Mouse (Mus musculus): Measurements from ENCODE around the gene Ptprh. TPM values are rescaled to one million over a fixed set of nuclear protein-coding genes. Genes with fewer than 3 reads are reported as not detected.
A peak's percentile ranks its signal among the peaks of the same experiment; 100 is the strongest.
"Not testable (repeated sequence)": the region's sequence is repeated elsewhere in the genome, so short reads cannot be mapped to it uniquely, and the experiment has no call there.

The Ptprh gene
- total RNA-seq, 2 experiments from 2014 or later, result not detected

DNA sequence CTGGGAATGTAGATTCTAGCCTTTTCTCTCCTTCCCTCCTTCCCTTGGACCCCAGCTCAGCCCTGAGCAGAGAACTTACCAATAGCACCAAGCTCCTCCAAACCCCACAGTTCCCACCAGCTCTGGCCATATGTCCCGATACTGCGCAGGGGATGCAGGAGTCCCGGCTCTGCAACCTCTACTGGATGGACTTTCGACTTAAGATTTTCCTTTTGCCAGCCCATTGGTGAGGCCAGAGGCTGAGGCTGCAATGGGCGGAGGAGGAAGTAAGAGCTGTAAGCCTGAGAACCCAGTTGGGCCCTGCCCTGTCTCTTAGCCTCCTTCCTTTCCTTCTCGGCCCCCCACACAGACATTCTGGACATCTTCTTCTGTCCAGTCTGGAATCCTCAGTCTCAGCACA lies 872 bp downstream of the Ptprh start:
- no peak for DNase-seq

GRCm38 (mm10) chr7:4597046-4597445 lies 6.8 kb downstream of the Ptprh start:
- DNase-seq, result not testable (repeated sequence)

GRCm38 (mm10) chr7:4581481-4581880 lies 22.4 kb downstream of the Ptprh start:
- DNase-seq, result not testable (repeated sequence)

DNA sequence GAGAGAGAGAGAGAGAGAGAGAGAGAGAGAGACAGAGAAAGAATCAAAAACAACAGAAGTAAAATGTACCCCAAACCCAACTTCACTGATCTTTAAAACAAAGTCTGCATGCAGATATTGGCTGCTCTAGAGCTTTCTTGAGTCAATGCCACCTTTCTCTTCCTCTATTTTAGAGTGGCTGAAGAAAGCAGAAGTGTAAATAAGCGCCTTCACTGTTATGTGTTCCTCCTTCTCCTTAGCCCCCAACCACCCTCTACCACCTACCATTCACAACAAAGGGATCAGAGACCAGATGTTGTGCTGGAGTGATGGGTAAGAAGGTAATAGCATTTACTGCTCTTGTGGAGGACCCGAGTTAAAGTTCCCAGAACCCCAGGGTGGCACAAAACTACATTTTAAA lies 31.5 kb downstream of the Ptprh start:
- DNase-seq, result not testable (repeated sequence)

- no peak for DNase-seq
Measured at GRCm38 (mm10) chr7:4562660-4563059, 41.2 kb downstream of the Ptprh start.

DNA sequence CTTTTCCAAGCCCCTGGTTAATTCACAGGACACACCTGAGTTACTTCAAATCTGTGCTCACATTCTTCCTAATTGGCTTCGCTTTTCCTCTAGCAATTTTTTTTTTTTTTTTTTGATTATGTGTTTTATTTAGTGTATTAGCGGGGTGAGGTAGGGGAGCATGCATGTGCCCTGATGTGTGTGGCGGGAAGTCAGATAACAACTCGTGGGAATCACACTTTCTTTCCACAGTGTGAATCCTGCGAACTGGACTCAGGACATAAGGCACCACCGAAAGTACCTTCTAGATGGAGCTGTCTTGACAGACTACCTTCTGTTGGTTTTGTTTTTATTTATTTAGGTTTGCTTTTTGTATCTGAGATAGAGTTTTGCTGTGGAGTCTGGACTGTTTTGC lies 46.7 kb downstream of the Ptprh start:
- DNase-seq, result no peak

- DNase-seq, result peak; percentile 78
Measured at GRCm38 (mm10) chr7:4556256-4557166, 47.3 kb downstream of the Ptprh start.

DNA sequence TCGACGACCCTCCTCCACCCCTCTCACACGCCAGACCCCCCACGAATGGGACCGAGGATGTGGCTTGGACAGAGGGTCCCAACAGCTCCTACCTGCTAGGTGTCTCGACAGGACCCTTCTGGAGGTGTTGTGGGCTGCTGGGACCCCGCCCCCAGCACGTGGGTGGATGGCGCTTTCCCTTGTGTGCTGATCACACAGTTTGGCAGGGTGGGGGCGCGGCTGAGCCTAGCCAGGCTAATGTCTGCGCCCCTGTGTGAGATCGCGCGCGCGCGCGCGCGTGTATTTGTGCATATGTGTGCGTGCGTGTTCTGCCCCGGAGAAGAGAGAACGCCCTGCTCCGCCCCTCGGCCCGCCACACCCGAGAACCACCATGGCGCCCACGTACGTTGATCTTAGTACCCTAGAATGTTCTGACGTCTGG lies 56.6 kb downstream of the Ptprh start, which contains the start of gene Syt5:
TSS of gene Syt5 (minus strand) at position 321 of the 421 bp plus-strand sequence.
- DNase-seq, result no peak

GRCm38 (mm10) chr7:4546591-4547131 lies 57.2 kb downstream of the Ptprh start:
- peak; percentile 80 for DNase-seq

- no peak for DNase-seq
Measured at GRCm38 (mm10) chr7:4546050-4546449, 57.8 kb downstream of the Ptprh start.

- DNase-seq, result no peak
Measured at GRCm38 (mm10) chr7:4542013-4542412, 61.8 kb downstream of the Ptprh start.

GRCm38 (mm10) chr7:4541344-4541743 lies 62.5 kb downstream of the Ptprh start:
- DNase-seq, result no peak

DNA sequence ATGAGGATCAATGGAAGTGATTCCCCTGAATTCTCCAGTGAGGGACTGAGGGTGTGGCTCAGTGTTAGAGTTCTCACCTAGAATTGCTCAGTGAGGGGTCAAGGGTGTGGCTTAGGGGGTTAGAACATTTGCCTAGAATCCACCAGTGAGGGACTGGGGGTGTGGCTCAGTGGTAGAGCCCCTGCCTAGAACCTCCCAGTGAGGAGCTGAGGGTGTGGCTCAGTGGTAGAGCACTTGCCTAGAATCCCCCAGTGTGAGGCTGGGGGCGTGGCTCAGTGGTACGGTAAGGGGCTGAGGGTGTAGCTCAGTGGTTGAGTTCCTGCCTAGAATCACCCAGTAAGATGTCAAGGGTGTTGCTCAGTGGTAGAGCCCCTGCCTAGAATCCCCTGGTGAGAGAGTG lies 64.8 kb downstream of the Ptprh start:
- no peak for DNase-seq

GRCm38 (mm10) chr7:4537181-4537580 lies 66.7 kb downstream of the Ptprh start:
- DNase-seq, result no peak

DNA sequence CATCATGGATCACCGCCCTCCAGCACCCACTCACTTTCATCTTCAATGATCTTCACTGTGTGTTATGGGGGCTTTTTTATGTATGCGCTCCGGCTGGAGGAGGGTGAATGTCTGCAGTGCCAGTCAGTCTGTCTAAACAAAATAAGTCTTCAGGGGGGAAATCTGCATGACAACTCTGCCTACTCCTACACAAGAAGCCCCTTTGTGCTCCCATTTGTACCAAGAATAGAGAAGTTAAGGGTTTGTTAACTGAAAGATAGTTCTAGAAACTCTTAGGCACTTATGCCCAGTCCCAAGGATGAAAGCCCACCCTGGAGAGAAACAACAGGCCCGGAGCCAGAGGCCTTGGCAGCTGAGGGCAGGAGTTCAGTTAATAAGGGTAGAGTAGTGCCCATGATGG lies 67.5 kb downstream of the Ptprh start:
- no peak for DNase-seq

DNA sequence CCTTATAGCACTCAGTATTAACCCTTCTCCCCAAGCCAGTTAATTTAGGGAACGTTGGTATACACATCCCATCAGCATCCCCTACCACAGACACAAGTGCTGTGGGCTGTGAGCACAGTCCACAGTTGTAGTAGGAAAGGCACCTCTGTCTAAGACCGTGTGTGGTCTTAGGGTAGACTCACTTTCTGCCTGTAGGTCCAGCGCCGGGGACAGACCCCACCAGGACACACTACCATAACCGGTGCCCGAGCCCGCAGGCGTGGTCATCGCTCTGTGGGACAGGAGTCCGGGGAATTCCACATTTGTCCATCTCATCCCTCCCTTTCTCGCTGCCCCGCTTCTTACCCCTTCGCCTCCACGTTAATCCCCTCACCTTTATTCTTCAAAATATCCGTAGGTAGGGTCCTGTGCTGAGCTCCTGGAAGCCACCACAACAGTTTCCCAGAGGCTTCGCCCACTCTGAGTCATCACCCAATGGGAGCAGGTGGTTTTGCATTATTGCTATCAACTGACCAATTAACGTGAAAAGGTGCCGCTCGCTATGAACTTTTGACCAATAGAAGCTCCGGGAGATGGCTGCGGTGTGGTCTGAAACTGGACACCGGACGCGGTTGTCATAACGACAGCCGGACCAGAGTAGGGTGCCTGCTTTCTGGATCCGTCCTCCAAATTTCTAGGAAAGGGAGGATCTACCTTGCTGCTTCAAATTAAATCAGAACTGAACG lies 71.7 kb downstream of the Ptprh start, which contains the start of gene Dnaaf3:
TSS of gene Dnaaf3 (minus strand) at position 449 of the 725 bp plus-strand sequence.
- DNase-seq, result peak; percentile 83

GRCm38 (mm10) chr7:4530166-4530565 lies 73.7 kb downstream of the Ptprh start:
- DNase-seq, result not testable (repeated sequence)

- no peak for DNase-seq
Measured at GRCm38 (mm10) chr7:4527302-4527689, 76.5 kb downstream of the Ptprh start.

- peak; percentile 79 for DNase-seq
Measured at GRCm38 (mm10) chr7:4526341-4527301, 77.2 kb downstream of the Ptprh start.

DNA sequence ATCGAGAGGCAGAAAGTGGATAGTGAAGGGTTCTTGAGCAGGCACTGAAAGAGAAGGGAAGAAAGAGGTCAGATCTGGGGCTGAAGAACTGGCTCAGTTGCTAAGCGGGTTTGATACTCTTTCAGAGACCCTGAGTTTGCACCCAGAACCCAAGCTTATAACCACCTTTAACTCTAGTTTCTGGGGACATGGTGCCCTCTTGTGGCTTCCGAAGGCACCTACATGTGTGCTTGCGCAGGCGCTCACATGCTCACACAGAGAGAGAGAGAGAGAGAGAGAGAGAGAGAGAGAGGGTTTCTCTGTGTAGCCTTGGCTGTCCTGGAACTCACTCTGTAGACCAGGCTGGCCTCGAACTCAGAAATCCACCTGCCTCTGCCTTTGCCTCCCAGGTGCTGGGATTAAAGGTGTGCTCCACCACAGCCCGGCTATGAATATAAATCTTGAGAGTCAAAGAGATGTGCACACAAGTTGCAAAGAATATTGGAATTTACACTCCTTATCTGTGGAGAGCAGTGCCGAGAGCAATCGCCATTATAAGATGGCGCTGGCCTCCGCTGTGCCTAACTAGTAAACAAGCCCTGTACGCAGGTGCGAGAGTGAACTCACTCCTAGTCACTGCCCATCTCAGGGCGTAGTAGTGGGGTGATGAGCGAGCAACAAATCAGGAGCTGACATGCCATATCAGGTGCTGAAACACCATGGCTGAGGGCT lies 79.5 kb downstream of the Ptprh start, which contains the start of gene Tnni3:
TSS of gene Tnni3 (minus strand) at position 18 of the 711 bp plus-strand sequence.
- peak; percentile 54 for DNase-seq

Measured in adrenal gland, postnatal 10 days (tissue).